Mouse (Mus musculus): ENCODE data around the gene Rdx.
"Not testable (repeated sequence)": the region's sequence is repeated elsewhere in the genome, so short reads cannot be mapped to it uniquely, and the experiment has no call there.

The Rdx gene

DNA sequence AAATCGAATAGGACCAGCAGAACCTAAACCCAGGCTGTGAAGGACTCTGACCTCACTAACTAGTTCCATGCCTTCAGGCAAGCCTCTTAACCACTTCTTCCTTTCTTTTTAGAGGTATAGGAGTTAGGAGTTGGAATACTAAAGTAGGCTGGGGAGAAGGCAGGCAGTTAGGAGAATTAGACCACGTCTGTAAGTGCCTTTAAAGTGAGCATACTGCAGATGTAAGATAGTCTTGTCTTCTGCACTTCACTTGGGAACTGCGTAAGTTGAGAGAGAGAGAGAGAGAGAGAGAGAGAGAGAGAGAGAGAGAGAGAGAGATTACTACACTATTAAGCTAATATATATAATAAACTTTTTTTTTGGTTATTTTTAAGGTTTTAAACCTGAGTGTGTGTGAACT is 8.3 kb downstream of the Rdx start:
- DNase-seq (ENCODE audit: low spot score in 2 of 2): no peak

DNA sequence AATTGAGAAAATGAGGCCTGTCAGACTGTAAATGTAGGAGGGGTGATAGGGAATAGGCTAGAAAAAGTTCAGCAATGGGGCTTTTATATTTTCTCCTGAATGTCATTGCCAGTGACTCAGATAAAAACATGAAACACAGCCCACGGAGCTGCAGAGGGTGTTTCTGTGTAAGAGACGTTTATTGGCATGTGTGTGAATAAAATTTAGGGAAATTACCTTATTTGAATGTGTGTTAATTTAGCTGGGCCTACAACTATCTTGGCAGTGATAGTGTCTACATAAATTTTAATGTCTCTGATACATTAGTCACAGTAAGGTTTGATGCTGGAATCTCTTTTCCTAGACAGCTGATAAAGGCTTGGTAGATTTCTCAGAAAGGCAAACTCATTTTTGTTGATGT is 12.8 kb downstream of the Rdx start:
- DNase-seq (ENCODE audit: low spot score in 2 of 2): no peak

DNA sequence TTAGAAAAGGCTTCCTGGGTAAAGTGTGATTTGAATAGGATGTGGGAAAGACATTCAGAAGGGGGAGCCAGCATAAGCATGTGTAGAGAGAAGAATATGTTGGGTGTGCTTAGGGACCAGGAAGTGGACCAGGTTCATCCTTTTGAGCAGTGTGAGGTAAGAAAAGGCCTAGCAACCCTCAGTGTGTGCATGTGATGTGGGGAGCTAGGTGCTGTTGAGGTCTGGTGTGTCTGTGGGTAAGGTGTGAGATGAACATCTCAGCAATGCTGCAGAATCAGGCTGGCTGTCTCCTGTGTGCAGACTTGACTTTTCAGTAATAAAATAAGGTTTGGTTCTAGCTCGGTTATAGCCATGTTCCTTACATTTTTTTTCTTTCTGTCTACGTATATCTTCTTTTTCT is 23.1 kb downstream of the Rdx start:
- DNase-seq (ENCODE audit: low spot score in 2 of 2): no peak

DNA sequence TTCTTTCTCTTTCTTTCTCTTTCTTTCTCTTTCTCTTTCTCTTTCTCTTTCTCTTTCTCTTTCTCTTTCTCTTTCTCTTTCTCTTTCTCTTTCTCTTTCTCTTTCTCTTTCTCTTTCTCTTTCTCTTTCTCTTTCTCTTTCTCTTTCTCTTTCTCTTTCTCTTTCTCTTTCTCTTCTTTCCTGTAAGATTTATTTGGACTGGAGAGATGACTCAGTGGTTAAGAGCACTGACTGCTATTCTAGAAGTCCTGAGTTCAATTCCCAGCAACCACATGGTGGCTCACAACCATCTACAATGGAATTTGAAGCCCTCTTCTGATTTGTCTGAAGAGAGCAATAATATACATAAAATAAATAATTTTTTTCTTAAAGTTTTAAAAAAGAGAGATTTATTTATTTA is 24.4 kb downstream of the Rdx start:
- DNase-seq (ENCODE audit: low spot score in 2 of 2): not testable (repeated sequence)

DNA sequence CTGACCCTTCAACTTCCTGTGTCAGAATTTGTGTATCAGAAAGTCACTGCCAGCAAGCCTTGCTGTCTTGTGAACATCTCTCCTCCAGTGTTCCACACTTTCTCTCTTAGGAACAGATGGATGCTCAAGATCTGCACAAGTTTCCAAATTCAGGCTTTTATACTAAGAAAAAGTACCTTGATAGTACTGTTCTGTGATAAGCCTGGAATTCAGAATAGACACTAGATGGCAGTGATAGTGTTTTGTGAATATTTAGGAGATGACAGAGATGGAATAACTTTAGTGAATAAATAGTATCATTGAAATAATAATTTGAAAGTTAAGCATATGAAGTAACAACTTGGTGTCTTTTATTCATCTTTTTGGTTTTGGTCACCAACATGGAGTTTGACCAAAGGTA is 25.2 kb downstream of the Rdx start:
- no peak for DNase-seq (ENCODE audit: low spot score in 2 of 2)

DNA sequence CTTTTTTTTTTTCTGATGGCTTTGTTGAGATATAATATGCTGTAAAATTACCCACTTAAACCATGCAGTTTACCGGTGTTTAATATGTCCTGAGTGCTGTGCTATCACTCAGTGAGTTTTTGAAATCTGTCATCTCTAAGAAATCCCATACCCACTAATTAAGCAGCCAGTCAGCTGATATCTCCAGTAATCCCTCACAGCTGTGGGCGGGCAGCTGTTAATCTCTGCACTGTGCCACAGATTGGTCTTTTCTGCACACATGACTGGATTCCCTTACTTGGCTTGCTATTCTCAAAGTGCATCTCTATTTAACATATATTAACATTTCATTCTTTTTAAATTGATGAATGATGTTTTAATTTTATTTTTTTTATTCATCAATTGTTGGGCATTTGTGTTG is 29.1 kb downstream of the Rdx start:
- no peak for DNase-seq (ENCODE audit: low spot score in 2 of 2)

DNA sequence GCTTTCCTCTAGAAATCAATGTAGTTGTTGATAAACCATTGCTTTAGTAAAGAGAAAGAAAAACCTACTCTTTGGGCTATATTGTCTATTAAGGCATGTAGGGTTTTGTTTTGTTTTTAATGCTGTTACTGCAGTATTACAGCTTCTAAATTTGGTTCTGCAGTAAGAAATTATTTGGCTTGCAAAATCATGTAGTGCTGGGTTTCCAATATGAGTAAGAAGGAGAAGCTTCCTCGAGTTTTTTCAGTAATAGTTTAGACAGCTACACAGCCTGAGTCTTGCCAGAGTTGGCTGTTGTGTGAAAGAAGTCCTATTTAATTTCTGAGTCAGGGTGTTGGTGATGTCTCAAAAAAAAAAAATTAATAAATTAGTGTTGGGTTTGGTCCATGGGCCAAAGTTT is 30.7 kb downstream of the Rdx start:
- no peak for DNase-seq (ENCODE audit: low spot score in 2 of 2)

GRCm38 (mm10) chr9:52081979-52082378 is 35.0 kb downstream of the Rdx start:
- DNase-seq (ENCODE audit: low spot score in 2 of 2): no peak

GRCm38 (mm10) chr9:52082414-52082813 is 35.4 kb downstream of the Rdx start:
- DNase-seq (ENCODE audit: low spot score in 2 of 2): no peak

DNA sequence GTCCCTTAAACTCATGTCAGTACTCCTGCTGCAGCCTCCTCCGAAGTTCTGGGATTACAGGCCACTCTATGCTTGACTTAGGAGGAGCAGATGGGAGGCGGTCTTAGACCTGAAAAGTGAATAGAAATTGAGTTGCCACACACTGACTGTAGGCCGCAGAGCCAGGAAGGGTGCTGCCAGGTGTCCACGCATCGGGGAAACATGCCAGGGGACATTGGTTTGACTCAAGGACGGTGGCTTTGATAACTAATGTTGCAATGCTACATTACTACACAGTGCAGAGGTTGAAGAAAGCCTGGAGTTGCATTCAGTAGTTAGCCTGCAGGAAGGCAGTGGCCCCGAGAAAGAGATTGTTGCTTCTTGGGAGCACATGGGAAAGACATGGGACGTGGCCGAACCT is 44.8 kb downstream of the Rdx start:
- DNase-seq (ENCODE audit: low spot score in 2 of 2): no peak

DNA sequence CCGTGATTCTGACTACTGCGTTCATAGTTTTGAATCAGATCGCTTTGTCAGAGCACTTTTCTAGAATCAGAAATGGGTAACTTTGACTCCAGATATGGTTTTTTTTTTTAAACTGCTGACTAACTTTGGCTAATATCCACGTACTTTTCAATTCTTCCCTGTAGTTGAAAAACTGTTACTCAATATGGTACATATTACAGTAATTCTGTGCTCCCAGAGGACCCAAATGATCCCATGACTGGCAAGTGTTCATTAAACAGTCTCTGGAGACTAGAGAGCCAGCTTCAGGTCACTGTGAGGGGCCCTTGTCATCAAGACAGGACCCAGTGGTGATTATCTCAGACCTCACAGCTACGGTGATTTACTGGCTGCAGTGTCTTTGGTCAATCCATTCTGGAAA is 45.3 kb downstream of the Rdx start:
- DNase-seq (ENCODE audit: low spot score in 2 of 2): no peak

DNA sequence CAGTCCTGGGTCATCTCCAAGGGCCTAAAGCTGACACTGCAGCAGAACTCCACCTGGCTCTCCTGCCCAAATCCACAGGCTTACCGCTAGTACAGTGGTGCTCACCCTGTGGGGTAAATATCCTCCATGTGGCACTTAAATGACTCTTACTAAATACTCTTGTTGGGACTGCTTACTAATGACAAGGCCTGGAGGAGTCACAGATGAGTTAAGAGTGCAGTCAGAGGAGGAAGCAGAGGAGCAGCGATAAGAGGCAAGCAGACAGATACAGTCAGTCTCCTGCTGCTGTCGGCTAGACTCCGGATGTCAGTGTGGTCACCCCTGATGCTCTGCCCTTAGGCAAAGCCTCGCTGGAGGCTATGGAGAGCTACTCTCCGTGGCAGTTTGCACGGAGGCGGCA is 46.1 kb downstream of the Rdx start:
- no peak for DNase-seq (ENCODE audit: low spot score in 2 of 2)

DNA sequence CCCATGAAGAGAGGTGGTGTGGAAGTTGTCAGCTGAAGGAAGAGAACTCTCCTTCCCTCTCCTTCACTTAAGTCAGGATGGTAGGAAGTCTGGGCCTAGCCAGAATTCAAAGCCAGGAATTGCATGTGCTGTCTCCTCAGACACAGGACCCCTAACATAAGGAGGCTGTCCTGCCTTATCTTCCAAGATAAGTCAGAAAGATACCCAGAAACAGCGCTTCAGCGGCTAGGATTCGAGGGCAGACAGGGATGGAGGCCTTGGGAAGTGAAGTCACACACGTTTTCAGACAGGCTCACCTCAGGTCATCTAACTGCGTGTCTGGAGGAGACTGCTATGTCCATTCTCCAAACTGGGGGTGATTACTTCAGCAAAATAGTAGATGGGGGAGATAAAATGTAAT is 47.0 kb downstream of the Rdx start:
- DNase-seq (ENCODE audit: low spot score in 2 of 2): no peak

GRCm38 (mm10) chr9:52094471-52094980 is 47.6 kb downstream of the Rdx start:
- DNase-seq (ENCODE audit: low spot score in 2 of 2): no peak

- DNase-seq (ENCODE audit: low spot score in 2 of 2): no peak
Observed at GRCm38 (mm10) chr9:52095666-52096065, 48.7 kb downstream of the Rdx start.

- DNase-seq (ENCODE audit: low spot score in 2 of 2): no peak
Observed at GRCm38 (mm10) chr9:52097386-52097785, 50.4 kb downstream of the Rdx start.

DNA sequence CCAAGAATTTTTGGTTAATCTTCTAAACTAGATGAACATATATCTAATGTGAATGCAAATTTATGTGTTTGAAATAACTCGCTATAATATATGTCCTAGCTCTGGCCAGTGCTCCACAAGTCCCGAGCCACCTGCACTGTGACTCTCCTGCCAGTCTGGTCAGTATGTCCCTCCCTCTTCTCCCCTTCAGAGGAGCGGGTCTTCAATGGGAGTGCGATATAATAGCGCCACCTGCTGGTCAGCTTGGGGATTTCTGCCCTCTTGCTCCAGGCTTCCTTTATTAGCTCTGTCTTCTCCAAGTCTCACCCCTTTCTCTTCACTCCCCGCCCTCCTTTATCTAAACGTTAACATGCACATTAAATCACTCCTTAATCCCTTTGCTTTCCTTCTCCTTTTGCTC is 51.6 kb downstream of the Rdx start:
- peak; percentile 42 to 73 for DNase-seq (ENCODE audit: low spot score in 2 of 2)

DNA sequence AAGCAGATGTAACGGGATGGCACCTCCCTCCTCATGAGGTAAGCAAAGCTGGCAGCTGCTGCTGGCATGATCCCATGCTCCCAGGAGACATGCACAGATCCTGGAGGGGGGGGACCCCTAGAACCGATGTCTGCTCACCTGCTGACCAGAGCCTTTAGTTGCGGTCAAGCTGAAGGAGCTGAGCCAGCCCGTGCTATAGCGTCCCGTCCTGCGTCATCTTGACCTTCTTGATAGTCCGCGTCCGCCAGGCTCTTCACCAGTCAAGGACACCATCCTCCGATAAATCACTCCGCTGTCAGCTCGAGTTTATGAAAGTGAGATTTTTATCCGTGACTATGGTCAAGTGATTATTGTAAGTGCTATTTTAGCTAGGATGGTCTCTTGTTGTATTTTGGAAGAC is 53.5 kb downstream of the Rdx start:
- no peak for DNase-seq (ENCODE audit: low spot score in 2 of 2)

DNA sequence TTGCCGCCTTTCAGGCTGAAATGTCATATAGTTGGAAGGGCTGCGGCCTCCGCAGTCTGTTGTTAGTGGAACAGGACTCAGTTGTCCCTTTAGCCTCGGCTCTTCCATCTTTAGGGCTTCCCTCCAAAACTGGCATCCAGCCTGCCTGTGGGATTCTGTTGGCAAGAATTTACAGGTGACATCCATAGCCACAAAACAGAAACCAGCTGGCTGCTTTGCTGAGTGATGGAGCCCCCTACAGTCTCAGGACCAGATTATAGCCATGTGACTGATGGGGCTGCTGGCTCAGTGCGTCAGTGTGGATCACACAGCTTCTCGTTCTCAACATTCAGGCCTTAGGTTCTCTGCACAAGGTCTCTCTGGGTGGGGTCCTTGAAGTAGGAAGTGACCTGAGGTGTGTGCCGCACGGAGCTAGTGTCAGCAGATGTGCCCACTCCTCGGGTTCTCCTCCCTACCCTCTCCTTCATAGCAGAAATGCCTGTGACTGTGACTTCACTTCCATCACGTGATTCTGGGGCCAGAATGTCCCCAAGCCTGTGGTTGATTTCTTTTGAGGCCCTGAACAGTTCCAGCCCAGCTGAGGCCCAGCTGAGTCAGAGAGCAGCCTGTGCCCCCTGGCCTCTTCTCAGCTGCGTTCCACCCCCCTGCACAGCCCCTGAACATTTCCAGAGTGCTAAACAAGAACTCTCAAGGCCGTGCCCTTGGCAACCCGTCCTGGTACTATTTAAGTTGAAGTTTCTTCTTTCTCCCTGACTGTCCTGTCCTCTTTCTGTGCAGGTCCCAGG is 55.3 kb downstream of the Rdx start:
- DNase-seq (ENCODE audit: low spot score in 2 of 2): no peak

DNA sequence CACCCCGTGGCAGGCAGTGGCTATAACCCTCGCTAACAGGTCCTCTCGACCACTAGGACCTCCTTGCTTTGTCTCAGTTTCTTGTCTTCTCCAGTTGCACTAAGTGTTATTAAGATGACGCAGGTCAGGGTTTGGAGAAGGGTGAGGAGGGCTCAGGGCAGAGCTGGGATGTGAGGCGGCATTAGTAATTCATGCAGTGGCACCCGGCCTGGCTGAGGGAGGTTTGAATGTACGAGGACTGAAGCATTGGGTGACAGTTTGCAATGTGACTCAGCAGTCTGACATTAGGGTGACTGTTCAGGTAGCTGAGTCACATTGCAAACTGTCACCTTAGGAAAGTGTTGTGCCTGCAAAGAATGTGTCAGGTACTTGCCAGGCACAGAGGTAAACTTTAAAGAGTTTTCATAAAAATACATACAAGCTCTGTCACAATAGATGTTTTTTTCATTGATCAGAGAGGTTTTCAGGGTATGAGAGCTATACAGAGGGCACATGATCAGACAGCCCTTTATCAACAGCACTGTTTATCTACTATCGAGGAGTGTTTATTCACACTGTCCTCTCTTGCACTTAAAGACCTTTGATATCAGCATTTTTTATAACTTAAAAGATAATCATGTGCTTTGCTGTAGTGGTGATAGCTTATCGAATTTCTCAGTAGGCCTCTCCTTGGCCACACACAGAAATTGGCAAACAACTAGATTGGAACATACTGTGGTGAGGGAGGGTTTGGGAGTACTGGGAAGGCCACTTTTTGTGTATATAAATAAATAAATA is 56.7 kb downstream of the Rdx start:
- DNase-seq (ENCODE audit: low spot score in 2 of 2): no peak

- no peak for DNase-seq (ENCODE audit: low spot score in 2 of 2)
Observed at GRCm38 (mm10) chr9:52104225-52104615, 57.2 kb downstream of the Rdx start.

DNA sequence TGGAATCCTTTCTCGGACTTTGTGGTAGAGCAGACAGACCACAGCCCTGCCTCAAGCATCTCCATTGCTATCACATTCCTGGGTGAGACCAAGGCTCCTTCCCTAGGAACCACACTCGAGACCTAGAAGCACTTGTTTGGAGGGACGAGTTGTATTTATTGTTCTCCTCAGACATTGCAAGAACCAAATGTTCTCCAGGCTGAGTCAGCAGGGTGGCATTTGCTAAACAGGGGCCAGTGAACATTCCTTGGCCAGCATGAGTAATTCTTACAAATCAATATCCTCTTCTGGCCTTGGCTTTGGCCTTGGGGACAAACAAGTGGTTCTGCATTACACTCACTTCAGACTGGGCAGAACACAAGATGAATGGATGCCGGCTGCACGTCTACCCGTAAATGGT is 58.5 kb downstream of the Rdx start:
- no peak for DNase-seq (ENCODE audit: low spot score in 2 of 2)

DNA sequence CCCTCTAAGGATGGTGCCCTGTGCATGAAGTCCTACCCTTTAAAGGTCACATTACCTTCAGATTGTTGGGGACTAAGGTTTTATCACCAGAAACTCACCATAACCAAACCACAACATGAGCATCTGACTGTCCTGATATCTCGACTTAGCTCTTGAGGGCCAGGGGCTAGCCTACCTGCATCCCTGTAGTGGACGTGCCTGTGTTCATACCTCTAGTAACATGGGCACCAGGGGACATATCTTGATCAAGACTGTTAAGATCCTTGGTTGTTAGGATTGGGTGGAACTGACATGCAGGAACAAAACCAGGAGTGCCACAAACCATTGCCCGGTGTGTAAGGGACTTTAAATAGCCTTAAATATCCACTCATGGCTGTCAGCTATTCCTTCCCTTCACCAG is 60.2 kb downstream of the Rdx start:
- no peak for DNase-seq (ENCODE audit: low spot score in 2 of 2)
